ENCODE assay signal across 20 mouse cellular contexts in the genomic region with DNA sequence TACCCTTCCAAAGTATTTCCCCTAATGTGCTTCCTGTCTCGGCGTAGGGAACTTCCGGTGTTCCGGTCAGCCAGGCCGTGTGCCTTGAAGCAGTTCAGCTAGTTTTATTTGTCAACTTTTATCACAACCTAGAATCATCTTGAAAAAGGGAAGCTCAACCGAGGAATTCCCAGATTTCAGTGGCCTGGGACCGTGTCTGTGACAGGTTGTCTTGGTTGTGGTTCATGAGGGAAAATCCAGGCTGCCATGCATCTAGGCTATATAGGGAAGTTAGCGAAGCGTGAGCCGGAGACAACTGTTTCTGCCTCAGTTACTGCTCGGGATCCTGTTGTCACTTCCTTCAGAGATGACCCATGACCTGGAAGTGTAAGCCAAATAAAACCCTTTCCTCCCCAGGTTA. TPM values are rescaled to one million over a fixed set of nuclear protein-coding genes. Genes with fewer than 3 reads are reported as not detected.
DNase-seq lines count a peak whose midpoint lies in the region; ATAC-seq and TF ChIP-seq lines count a peak whose summit lies in the region.
"Had no signal": no experiment of that assay in that cellular context is flagged by ENCODE, and none has a peak within 500 bp of the region (broad histone marks: within the 10 kb centered on the region; RNA-seq: fewer than 3 reads in every experiment).

No protein-coding gene starts in this region.

- H3K4me1 ChIP-seq in liver, postnatal 0 days (ENCODE audit: insufficient read depth) = peaks cover 6% of the 10 kb centered on the region
- H3K4me1 ChIP-seq: heart, embryonic 13.5 days; hindbrain, embryonic 15.5 days; intestine, embryonic 15.5 days; midbrain, embryonic 13.5 days had no signal

- H3K4me3 ChIP-seq in liver, postnatal 0 days (ENCODE audit: low read depth, low read length) = no peak overlapping the region
- H3K4me3 ChIP-seq: heart, adult 2 months; heart, embryonic 13.5 days; hindbrain, embryonic 15.5 days; intestine, embryonic 15.5 days; midbrain, embryonic 13.5 days had no signal

- H3K36me3 ChIP-seq in liver, postnatal 0 days (replicated peaks; ENCODE audit: insufficient read depth, low read length) = no peaks in the 10 kb centered on the region
- H3K36me3 ChIP-seq: heart, embryonic 13.5 days; hindbrain, embryonic 15.5 days; intestine, embryonic 15.5 days; midbrain, embryonic 13.5 days had no signal

- no peak overlapping the region for H3K9ac ChIP-seq in liver, postnatal 0 days (replicated peaks)
- H3K9ac ChIP-seq: heart, embryonic 13.5 days; hindbrain, embryonic 15.5 days; intestine, embryonic 15.5 days; liver, embryonic 14.5 days; midbrain, embryonic 13.5 days had no signal

- intact Hi-C loops in left cerebral cortex, postnatal 25 days (cut with DNase I) = no loop called here

- no peak overlapping the region for H3K4me2 ChIP-seq in liver, postnatal 0 days (ENCODE audit: low read depth, low read length)
- H3K4me2 ChIP-seq: heart, embryonic 13.5 days; hindbrain, embryonic 15.5 days; intestine, embryonic 15.5 days; midbrain, embryonic 13.5 days had no signal

- no peak for DNase-seq in liver, postnatal 0 days
- DNase-seq in liver = no peak
- peak; percentile 45 to 48 for DNase-seq in B cell, adult 2 months
- DNase-seq in left cerebral cortex, adult 9 months (ENCODE audit: low spot score in 2 of 2) = no peak
- DNase-seq in left cerebral cortex, postnatal 25 days (ENCODE audit: low spot score in 2 of 2) = no peak
- DNase-seq: adrenal gland, postnatal 10 days; cerebellum, adult 8-10 months; gastrocnemius, postnatal 25 days; heart, adult 2 months; heart, postnatal 36 days; kidney, postnatal 36 days had no signal

- no peak for TF ChIP-seq EP300 in liver, postnatal 0 days (IDR thresholded peaks at IDR 0.05; ENCODE audit: low read depth)

- no peak for TF ChIP-seq CTCF in liver, postnatal 0 days (IDR thresholded peaks at IDR 0.05; ENCODE audit: low read depth)

- no peaks in the 10 kb centered on the region for H3K9me3 ChIP-seq in liver, postnatal 0 days (ENCODE audit: low read length)
- H3K9me3 ChIP-seq: heart, embryonic 13.5 days; hindbrain, embryonic 15.5 days; intestine, embryonic 15.5 days; midbrain, embryonic 13.5 days had no signal

- H3K27me3 ChIP-seq in liver, postnatal 0 days (ENCODE audit: insufficient read depth, low read length) = no peaks in the 10 kb centered on the region
- H3K27me3 ChIP-seq: heart, embryonic 13.5 days; hindbrain, embryonic 15.5 days; intestine, embryonic 15.5 days; midbrain, embryonic 13.5 days had no signal

- no peak for ATAC-seq in liver, postnatal 0 days
- peak; percentile 12 for ATAC-seq in activated CD4-positive, CD25-positive, alpha-beta regulatory T cell, adult 4 months
- ATAC-seq in megakaryocyte, adult 5-6 weeks (ENCODE audit: poor library complexity, severe bottlenecking) = peak; percentile 22
- ATAC-seq in erythroblast, adult 5-6 weeks (replicated peaks; ENCODE audit: low FRiP score, poor library complexity, severe bottlenecking) = no peak
- ATAC-seq: intestine, embryonic 15.5 days; midbrain, embryonic 13.5 days had no signal

- WGBS in liver, postnatal 0 days (ENCODE audit: insufficient replicate concordance) = 46% methylated on average over 11 of the region's 11 CpGs

- 0 out of 2 replicates have a peak overlapping the region, but pooled peaks have one; percentile 30 for H3K27ac ChIP-seq in liver, postnatal 0 days (ENCODE audit: low read depth)
- H3K27ac ChIP-seq: heart, adult 2 months; heart, embryonic 13.5 days; hindbrain, embryonic 15.5 days; intestine, embryonic 15.5 days; liver, embryonic 14.5 days; macrophage; midbrain, embryonic 13.5 days had no signal

RNA-seq across cellular contexts. Expression of gene Dyrk2, which starts 13.3 kb away (rescaled TPM):
- polyA plus RNA-seq in liver, postnatal 0 days (2015; fragmentation: Nextera tagmentation; extraction: Ambion mirVana) = 5.7 and 7.3 TPM in 2 replicates
- polyA plus RNA-seq in activated CD4-positive, CD25-positive, alpha-beta regulatory T cell, adult 4 months (2017; shearing (Covaris generic)) = 10 to 100 TPM in 1 of 2 experiments, 1 to 10 TPM in 1; 8.0 to 11.0 TPM
- total RNA-seq in megakaryocyte, adult 5-6 weeks (2015) = 15.5 and 17.1 TPM in 2 replicates
- total RNA-seq in megakaryocyte, adult 5-6 weeks (2017) = 11.5 and 27.5 TPM in 2 replicates
- total RNA-seq in erythroblast, adult 5-6 weeks (2015; ENCODE audit: low replicate concordance) = 4.8 and 6.7 TPM in 2 replicates
- 2.6 and 8.9 TPM in 2 replicates for total RNA-seq in erythroblast, adult 5-6 weeks (2017; ENCODE audit: low replicate concordance)
- total RNA-seq in left cerebral cortex, postnatal 25 days (2021) = 10 to 100 TPM; 51.0 to 55.5 TPM

Comparison
In these comparisons a context has a peak if more than half of its experiments do, and no peak if none do; other contexts are left out.
1. ATAC-seq: peak in activated CD4-positive, CD25-positive, alpha-beta regulatory T cell, adult 4 months (single experiment) and megakaryocyte, adult 5-6 weeks (single experiment); none in liver, postnatal 0 days (single experiment) and erythroblast, adult 5-6 weeks (single experiment).
2. DNase-seq: peak in B cell, adult 2 months (2 of 2); none in liver, postnatal 0 days (single experiment), liver (single experiment), left cerebral cortex, adult 9 months (0 of 2) and left cerebral cortex, postnatal 25 days (0 of 2).